Mouse (Mus musculus) frontal cortex, adult 2 months (tissue): ENCODE measurements at regions not wholly inside any gene's neighbourhood (a gene's known extent, or its start where the extent isn't known, plus 50 kb on each side); places are given as distances from the start of the nearest gene placed in this dataset.

Experiments used
- DNase-seq, 2 experiments: peaks; one replicate each; pipeline ENCODE4 v3.0.0; 2022; ENCODE audit warnings: low spot score in 1 of 2; ENCODE audit errors: extremely low spot score in 1 of 2

DNA sequence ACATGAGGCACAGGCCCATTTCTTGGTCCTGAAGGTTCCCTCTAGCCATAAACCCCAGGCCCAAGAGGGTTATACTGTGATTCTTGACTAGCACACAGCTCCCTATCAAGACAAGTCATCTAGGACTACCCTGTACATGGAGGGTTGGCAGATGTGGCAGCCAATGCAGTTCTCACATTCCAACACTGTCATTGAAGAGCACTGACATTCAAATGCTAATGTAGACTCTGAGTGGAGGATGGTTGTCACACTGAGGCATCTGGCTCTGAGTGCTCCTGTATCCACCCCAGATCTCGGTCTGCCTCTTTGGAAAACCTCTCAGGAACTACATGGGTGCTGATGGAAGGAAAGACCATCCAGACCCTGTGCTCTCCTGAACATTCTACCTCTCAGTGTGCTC, 900.5 kb upstream of the 1700015G11Rik start:
- DNase-seq: no peak

DNA sequence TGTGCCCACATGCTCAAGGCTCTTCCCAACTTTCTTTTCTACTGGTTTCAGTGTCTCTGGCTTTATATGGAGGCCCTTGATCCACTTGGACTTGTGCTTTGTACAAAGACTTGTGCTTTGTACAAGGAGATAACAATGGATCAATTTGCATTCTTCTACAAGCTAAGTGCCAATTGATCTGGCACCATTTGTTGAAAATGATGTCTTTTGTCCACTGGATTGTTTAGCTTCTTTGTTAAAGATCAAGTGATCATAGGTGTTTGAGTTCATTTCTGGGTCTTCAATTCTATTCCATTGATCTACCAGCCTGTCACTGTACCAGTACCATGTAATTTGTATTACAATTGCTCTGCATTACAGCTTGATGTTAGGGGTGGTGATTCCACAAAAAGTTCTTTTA, 895.8 kb upstream of the 1700015G11Rik start:
- DNase-seq: no peak

DNA sequence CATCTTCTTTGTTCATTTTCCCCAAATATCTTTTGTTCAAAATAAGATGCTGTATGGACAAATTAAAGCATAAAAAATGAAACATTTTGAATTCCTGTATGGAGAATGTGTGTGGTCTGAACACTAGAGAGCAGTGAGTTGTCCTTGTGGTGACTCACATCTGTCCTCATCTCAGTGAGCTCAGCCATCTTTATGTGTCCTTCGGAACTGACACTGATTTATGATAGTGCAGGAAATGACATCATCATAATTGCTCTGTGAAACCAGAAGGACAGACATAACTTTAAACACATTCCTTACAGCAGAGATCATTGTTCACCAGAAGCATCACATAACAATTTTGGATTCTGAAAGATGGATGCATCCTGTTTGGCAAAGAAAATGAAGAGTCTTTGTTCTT, 850.2 kb upstream of the 1700015G11Rik start:
- DNase-seq: no peak

DNA sequence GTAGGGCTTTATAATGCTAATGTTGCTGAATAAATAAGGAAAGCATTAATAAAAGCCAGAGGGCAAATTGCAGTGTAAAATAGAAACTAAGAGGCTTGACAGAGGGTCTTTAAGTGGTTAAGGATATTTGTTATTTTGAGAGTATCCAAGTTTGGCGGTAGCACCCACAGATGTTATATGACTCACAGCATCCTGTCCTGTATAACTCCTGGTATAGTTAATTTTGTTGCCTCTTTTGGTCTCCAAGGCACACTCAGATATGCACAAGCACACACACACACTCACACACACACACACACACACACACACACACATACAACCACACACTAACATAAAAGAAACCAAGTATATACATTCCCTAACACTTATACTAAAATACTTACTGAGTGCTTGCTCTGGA, 806.8 kb upstream of the 1700015G11Rik start:
- peak; percentile 7 to 38 for DNase-seq

DNA sequence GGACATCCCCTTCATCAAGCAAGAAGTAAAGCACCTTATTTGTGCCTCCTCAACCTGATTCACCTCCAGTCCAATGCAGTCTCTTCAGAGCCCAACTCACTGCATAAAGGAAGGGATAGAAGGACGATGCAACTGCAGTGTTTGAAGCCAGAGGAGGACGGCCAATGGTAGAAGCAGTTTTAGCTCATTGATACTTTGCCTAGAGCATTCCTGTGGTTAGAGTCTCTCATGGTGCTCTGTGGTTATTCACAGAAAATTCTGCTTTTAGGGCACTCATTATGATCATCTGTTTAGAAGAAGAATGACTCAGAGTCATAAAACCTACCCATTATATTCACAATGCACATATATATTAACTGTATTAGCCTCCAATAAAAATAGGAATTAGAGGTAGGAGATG, 792.6 kb upstream of the 1700015G11Rik start:
- DNase-seq: no peak
